Mouse (Mus musculus) bone marrow, adult 2 months (tissue): ENCODE data around the gene Klb.

Experiments used
- CTCF ChIP-seq: fragments of 200-500 bp; IDR thresholded peaks from 2 replicates; pipeline ENCODE4 v1.5.1; 2011; ENCODE audit warnings: low read length, control low read depth; ENCODE audit not compliant: control insufficient read depth, insufficient read depth
- POLR2A ChIP-seq: fragments of 200-500 bp; IDR thresholded peaks from 2 replicates; pipeline ENCODE4 v1.6.1; 2011; ENCODE audit warnings: low read depth, mild to moderate bottlenecking, control low read depth, low read length, borderline replicate concordance; ENCODE audit not compliant: control insufficient read depth

- TF ChIP-seq CTCF (no peak), POLR2A (no peak)
Measured at GRCm38 (mm10) chr5:65319176-65319575, 28.9 kb upstream of the Klb start.
